Mouse (Mus musculus) ES-Bruce4 (cell line): ENCODE results near the gene Rcsd1. TPM values are rescaled to one million over a fixed set of nuclear protein-coding genes. Genes with fewer than 3 reads are reported as not detected.
A peak's percentile ranks its signal among the peaks of the same experiment; 100 is the strongest.

Experiments used
- H3K27ac ChIP-seq: 2 replicates; pipeline ENCODE4 v1.5.1; 2012; ENCODE audit warnings: low read length, inconsistent platforms; ENCODE audit not compliant: insufficient read depth
- H3K27me3 ChIP-seq: 2 replicates; pipeline ENCODE4 v1.6.1; 2012; ENCODE audit warnings: mild to moderate bottlenecking, low read length, inconsistent platforms; ENCODE audit not compliant: control insufficient read depth, poor library complexity, insufficient read depth, severe bottlenecking
- H3K36me3 ChIP-seq: 2 replicates; pipeline ENCODE4 v1.6.1; 2012; ENCODE audit warnings: inconsistent platforms, mild to moderate bottlenecking, low read length, moderate library complexity; ENCODE audit not compliant: control insufficient read depth, poor library complexity, insufficient read depth, severe bottlenecking
- H3K4me1 ChIP-seq: one replicate; pipeline ENCODE4 v1.8.1; 2011; ENCODE audit warnings: low read length; ENCODE audit not compliant: control insufficient read depth, insufficient read depth
- H3K4me3 ChIP-seq: 2 replicates; pipeline ENCODE4 v1.5.1; 2011; ENCODE audit warnings: low read depth, mild to moderate bottlenecking, low read length
- H3K9ac ChIP-seq: 2 replicates; pipeline ENCODE4 v1.6.1; 2012; ENCODE audit warnings: low read depth, mild to moderate bottlenecking, inconsistent platforms; ENCODE audit not compliant: poor library complexity, severe bottlenecking
- H3K9me3 ChIP-seq: replicated peaks from 2 replicates; pipeline ENCODE4 v1.6.1; 2012; ENCODE audit warnings: mild to moderate bottlenecking, low read length, inconsistent platforms; ENCODE audit not compliant: control insufficient read depth, poor library complexity, insufficient read depth, severe bottlenecking
- CTCF ChIP-seq: IDR thresholded peaks from one replicate; pipeline ENCODE4 v1.8.1; 2011; ENCODE audit warnings: low read depth, low read length
- EP300 ChIP-seq: IDR thresholded peaks from 2 replicates; pipeline ENCODE4 v1.6.1; 2011; ENCODE audit warnings: low read depth, low read length; ENCODE audit not compliant: insufficient read depth
- POLR2A ChIP-seq: IDR thresholded peaks from one replicate; pipeline ENCODE4 v1.8.1; 2011; ENCODE audit warnings: low read length; ENCODE audit not compliant: insufficient read depth
- polyA plus RNA-seq: library from polyadenylated mRNA; stranded (reverse); fragments of >200 nt; gene quantifications from 2 replicates; pipeline ENCODE4 v1.2.4, GENCODE M21; 2011; ENCODE audit warnings: low read depth; ENCODE audit not compliant: missing spikeins, insufficient read depth, insufficient read length

Gene Rcsd1
- polyA plus RNA-seq, 1 experiment: 2.0 TPM

DNA sequence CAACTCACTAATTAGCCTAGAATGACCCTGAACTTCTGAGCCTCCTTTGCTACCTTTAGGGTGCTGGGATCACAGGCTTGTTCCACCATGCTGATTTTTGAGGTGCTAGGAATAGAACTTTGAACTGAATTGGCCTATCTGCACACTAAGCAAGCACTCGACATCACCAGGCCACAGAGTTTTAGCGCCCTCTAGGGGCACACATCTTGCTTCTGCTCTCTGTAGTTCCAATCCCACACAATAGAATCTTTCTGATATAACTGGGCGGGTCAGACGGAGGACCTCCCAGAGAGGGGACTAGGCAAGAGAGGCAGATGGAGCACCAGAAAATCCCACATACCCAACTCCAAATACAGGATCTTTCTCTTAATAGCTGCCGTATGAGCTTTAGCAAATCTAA, 51.0 kb downstream of the Rcsd1 start:
- no peak overlapping the region for H3K4me3 ChIP-seq
- H3K9me3 ChIP-seq: no peaks in the 10 kb centered on the region
- TF ChIP-seq EP300: no peak
- peak; percentile 89 for TF ChIP-seq CTCF
- TF ChIP-seq POLR2A: no peak
- no peak overlapping the region for H3K27ac ChIP-seq
- peaks cover 1% of the 10 kb centered on the region for H3K4me1 ChIP-seq
- H3K36me3 ChIP-seq: no peaks in the 10 kb centered on the region
- H3K9ac ChIP-seq: no peak overlapping the region
- no peaks in the 10 kb centered on the region for H3K27me3 ChIP-seq

DNA sequence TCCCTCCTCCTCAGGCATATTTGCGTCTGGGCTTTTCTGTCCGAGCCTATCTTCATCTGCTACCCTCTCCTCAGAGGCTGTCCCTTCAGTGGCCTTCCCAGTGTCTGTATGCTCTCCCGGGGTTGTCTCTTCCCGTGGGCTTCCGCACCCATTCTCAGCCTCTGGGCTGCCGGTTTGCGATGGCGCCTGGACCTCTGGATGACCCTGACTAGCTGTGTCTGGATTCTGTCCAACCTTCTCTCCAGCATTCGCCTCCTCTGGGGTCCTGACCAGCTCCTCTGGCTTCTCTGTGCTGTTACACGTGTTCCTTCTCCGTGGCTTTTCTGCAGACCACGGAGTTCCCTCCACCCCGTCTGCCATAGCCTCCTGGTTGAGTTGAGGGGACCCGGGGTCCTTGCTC, 54.1 kb downstream of the Rcsd1 start:
- peaks cover 1% of the 10 kb centered on the region for H3K4me1 ChIP-seq
- no peak overlapping the region for H3K27ac ChIP-seq
- H3K9me3 ChIP-seq: no peaks in the 10 kb centered on the region
- H3K4me3 ChIP-seq: peak overlapping the region; percentile 30
- no peak overlapping the region for H3K9ac ChIP-seq
- H3K27me3 ChIP-seq: no peaks in the 10 kb centered on the region
- no peaks in the 10 kb centered on the region for H3K36me3 ChIP-seq
- TF ChIP-seq CTCF (no peak), EP300 (no peak), POLR2A (no peak)

DNA sequence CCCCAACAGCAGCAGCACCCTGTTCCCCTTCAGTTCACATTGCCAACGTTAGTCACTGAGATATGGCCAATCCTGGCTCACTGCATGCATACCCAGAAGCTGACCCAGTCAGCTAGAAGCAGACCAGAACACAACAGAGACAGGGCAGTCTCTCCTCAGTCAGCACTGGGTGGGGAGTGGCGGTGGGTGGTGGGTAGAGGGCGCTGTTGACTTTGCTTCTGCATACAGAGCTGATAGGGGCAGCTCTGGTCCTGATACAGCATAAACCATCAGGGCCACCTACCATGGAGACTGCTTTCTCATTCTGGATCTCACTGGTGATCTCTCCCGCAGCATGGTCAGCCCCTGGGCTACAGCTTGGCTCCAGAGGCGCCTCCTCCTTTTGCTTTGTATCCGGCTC, 54.5 kb downstream of the Rcsd1 start:
- Histone ChIP-seq H3K27ac (no peak overlapping the region), H3K9me3 (no peaks in the 10 kb centered on the region), H3K9ac (no peak overlapping the region), H3K27me3 (no peaks in the 10 kb centered on the region), H3K36me3 (no peaks in the 10 kb centered on the region), H3K4me1 (peaks cover 1% of the 10 kb centered on the region), H3K4me3 (peak overlapping the region; percentile 30)
- TF ChIP-seq CTCF: peak; percentile 67
- TF ChIP-seq POLR2A: no peak

DNA sequence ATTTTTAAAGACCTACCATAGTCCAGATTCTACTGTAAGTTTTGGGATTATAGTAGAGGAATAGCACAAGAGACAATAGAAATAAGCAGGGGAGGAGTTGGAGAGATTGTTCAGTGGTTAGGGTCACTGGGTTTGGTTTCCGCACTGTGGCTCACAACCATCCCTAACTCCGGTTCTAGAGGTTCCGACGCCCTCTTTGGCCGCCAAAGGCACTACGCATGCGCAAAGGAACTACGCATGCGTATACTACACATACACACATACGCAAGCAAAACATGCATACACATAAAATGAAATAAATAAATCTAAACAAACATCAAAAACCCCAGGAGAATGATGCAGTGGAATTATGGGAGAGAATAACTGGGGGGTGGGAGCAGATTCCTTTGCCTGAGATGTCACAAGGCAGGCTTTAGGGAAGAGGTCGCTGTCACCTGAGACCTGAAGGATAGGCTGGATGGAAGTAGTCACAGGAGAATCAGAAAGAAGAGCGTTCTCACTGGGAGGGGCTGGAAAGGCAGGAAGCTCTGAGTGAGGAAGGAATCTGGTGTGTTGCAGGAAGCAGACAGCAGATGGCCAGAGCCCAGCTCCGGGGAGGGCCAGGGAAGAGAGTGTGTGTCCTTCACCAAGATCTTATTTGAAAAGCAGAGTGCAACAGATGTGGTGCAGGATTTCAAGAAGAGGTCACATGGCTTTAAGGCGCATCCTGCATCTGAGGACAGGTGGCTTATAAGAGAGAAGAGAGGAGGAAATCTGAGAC, 56.3 kb downstream of the Rcsd1 start:
- H3K9ac ChIP-seq: no peak overlapping the region
- TF ChIP-seq POLR2A (no peak), CTCF (no peak), EP300 (peak; percentile 85)
- no peaks in the 10 kb centered on the region for H3K36me3 ChIP-seq
- H3K9me3 ChIP-seq: no peaks in the 10 kb centered on the region
- peaks cover 1% of the 10 kb centered on the region for H3K4me1 ChIP-seq
- H3K27me3 ChIP-seq: no peaks in the 10 kb centered on the region
- H3K27ac ChIP-seq: peak overlapping the region; percentile 60
- H3K4me3 ChIP-seq: no peak overlapping the region

DNA sequence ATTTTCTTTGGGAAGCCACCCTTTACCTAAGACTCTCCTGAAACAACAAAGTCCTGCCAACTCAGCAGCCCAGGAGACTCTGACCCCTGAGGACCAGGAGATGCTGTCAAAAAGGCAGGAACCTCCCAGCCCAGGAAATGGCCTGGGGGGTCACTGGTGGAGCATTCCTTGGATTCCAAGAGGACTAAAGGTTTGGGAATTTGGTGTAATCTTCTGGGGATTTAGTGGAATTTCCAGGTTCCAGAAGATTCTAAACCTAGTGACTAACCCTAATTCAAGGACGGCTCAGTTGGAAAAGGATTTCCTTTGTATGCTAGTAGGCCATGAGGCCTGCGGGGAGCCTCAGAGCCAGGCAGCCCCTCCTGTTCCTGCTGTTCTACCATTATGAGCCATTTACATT, 57.0 kb downstream of the Rcsd1 start:
- H3K27me3 ChIP-seq: no peaks in the 10 kb centered on the region
- no peaks in the 10 kb centered on the region for H3K36me3 ChIP-seq
- H3K27ac ChIP-seq: peak overlapping the region; percentile 49
- no peak overlapping the region for H3K9ac ChIP-seq
- no peaks in the 10 kb centered on the region for H3K9me3 ChIP-seq
- peaks cover 1% of the 10 kb centered on the region for H3K4me1 ChIP-seq
- no peak for TF ChIP-seq POLR2A
- TF ChIP-seq EP300: 0 out of 2 replicates have a peak, but pooled peaks have one; percentile 38
- no peak overlapping the region for H3K4me3 ChIP-seq

DNA sequence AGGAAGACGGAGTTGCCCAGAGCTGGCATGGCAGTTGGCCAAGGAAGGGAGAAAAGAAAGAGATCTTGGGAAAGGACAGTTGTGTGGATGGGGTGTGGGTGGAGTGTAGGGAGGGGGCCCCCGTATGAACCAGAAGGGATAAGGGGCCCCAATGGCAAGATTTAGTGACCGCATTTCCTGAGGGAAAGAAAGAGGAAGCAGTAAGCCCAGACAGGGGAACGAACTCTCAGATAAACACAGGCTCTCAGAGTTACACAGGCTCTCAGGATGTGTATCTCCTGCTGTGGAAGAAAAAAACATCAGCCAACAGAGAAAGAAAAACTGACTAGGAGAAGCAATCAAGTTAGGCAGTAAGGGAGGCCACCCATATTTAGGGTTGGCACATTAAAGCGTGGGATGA, 58.4 kb downstream of the Rcsd1 start:
- H3K27me3 ChIP-seq: no peaks in the 10 kb centered on the region
- no peak overlapping the region for H3K9ac ChIP-seq
- H3K27ac ChIP-seq: no peak overlapping the region
- H3K4me3 ChIP-seq: no peak overlapping the region
- TF ChIP-seq POLR2A (no peak), EP300 (no peak), CTCF (no peak)
- peaks cover 1% of the 10 kb centered on the region for H3K4me1 ChIP-seq
- no peaks in the 10 kb centered on the region for H3K9me3 ChIP-seq
- no peaks in the 10 kb centered on the region for H3K36me3 ChIP-seq
